In genomic region chr3:66486658-66487057, GRCm38 (mm10) we compare ENCODE assay signal across 33 mouse cellular contexts.
DNase-seq lines count a peak whose midpoint lies in the region; ATAC-seq lines count a peak whose summit lies in the region.
"Had no signal": no experiment of that assay in that cellular context is flagged by ENCODE, and none has a peak within 500 bp of the region (broad histone marks: within the 10 kb centered on the region; RNA-seq: fewer than 3 reads in every experiment).

No protein-coding gene starts in this region.

- H3K9ac ChIP-seq in liver, embryonic 13.5 days: 0 out of 2 replicates have a peak overlapping the region, but pooled peaks have one; percentile 20
- H3K9ac ChIP-seq: embryonic facial prominence, embryonic 15.5 days; hindbrain, embryonic 13.5 days; kidney, embryonic 15.5 days; limb, embryonic 12.5 days; midbrain, embryonic 15.5 days; neural tube, embryonic 15.5 days had no signal

- peak; percentile 48 for ATAC-seq in erythroblast, adult 5-6 weeks (replicated peaks; ENCODE audit: low FRiP score, poor library complexity, severe bottlenecking)
- ATAC-seq in liver, embryonic 13.5 days (ENCODE audit: low read depth): peak; percentile 74
- 0 out of 2 replicates have a peak, but pooled peaks have one; percentile 21 for ATAC-seq in megakaryocyte-erythroid progenitor cell, adult 5-6 weeks (replicated peaks; ENCODE audit: low FRiP score, low TSS enrichment, poor library complexity, severe bottlenecking)
- ATAC-seq: forebrain, embryonic 14.5 days; intestine, postnatal 0 days; lung, postnatal 0 days; midbrain, embryonic 15.5 days had no signal

- H3K4me2 ChIP-seq in liver, embryonic 13.5 days: no peak overlapping the region
- H3K4me2 ChIP-seq: embryonic facial prominence, embryonic 15.5 days; hindbrain, embryonic 13.5 days; kidney, embryonic 15.5 days; limb, embryonic 12.5 days; midbrain, embryonic 15.5 days; neural tube, embryonic 15.5 days had no signal

- H3K9me3 ChIP-seq in heart, embryonic 10.5 days: no peaks in the 10 kb centered on the region
- no peaks in the 10 kb centered on the region for H3K9me3 ChIP-seq in liver, embryonic 13.5 days (replicated peaks)
- H3K9me3 ChIP-seq: embryonic facial prominence, embryonic 10.5 days; embryonic facial prominence, embryonic 15.5 days; hindbrain, embryonic 13.5 days; kidney, embryonic 15.5 days; limb, embryonic 12.5 days; midbrain, embryonic 10.5 days; midbrain, embryonic 15.5 days; neural tube, embryonic 15.5 days had no signal

- 0 out of 2 replicates have a peak overlapping the region, but pooled peaks have one; percentile 32 for H3K27ac ChIP-seq in heart, embryonic 10.5 days
- H3K27ac ChIP-seq in liver, embryonic 13.5 days: peak overlapping the region; percentile 78
- H3K27ac ChIP-seq: embryonic facial prominence, embryonic 10.5 days; embryonic facial prominence, embryonic 15.5 days; hindbrain, embryonic 13.5 days; kidney, embryonic 15.5 days; layer of hippocampus, adult 2 months; left cerebral cortex, adult 2 months; limb, embryonic 12.5 days; midbrain, embryonic 10.5 days; midbrain, embryonic 15.5 days; neural tube, embryonic 15.5 days had no signal

- H3K27me3 ChIP-seq in heart, embryonic 10.5 days (ENCODE audit: insufficient read depth, poor library complexity, severe bottlenecking): no peaks in the 10 kb centered on the region
- no peaks in the 10 kb centered on the region for H3K27me3 ChIP-seq in liver, embryonic 13.5 days
- H3K27me3 ChIP-seq: embryonic facial prominence, embryonic 15.5 days; hindbrain, embryonic 13.5 days; kidney, embryonic 15.5 days; limb, embryonic 12.5 days; midbrain, embryonic 15.5 days; neural tube, embryonic 15.5 days had no signal

- no peak overlapping the region for H3K4me3 ChIP-seq in heart, embryonic 10.5 days
- H3K4me3 ChIP-seq in liver, embryonic 13.5 days (replicated peaks): no peak overlapping the region
- H3K4me3 ChIP-seq: embryonic facial prominence, embryonic 10.5 days; embryonic facial prominence, embryonic 15.5 days; hindbrain, embryonic 13.5 days; kidney, embryonic 15.5 days; layer of hippocampus, adult 2 months; left cerebral cortex, adult 2 months; limb, embryonic 12.5 days; midbrain, embryonic 10.5 days; midbrain, embryonic 15.5 days; neural tube, embryonic 15.5 days had no signal

- H3K4me1 ChIP-seq in heart, embryonic 10.5 days: no peaks in the 10 kb centered on the region
- H3K4me1 ChIP-seq in liver, embryonic 13.5 days (replicated peaks): peaks cover 43% of the 10 kb centered on the region
- H3K4me1 ChIP-seq: embryonic facial prominence, embryonic 15.5 days had no signal

- DNase-seq in heart, embryonic 10.5 days (ENCODE audit: low spot score): no peak
- no peak for DNase-seq in heart, adult 9 months (ENCODE audit: low spot score in 2 of 2)
- no peak for DNase-seq in liver, embryonic 13.5 days
- DNase-seq in kidney, adult 11 months: no peak
- no peak for DNase-seq in layer of hippocampus, adult 11-12 months (ENCODE audit: low spot score)
- no peak for DNase-seq in adrenal gland, adult 18-20 months (ENCODE audit: low spot score in 2 of 2)
- DNase-seq: adrenal gland, postnatal 25 days; cerebellum, adult 2 months; cerebellum, postnatal 14 days; gastrocnemius, postnatal 36 days; heart, adult 18-20 months; heart, postnatal 14 days; kidney, postnatal 25 days; lung, adult 18-20 months; lung, postnatal 4 days; retina, postnatal 1 day; right cerebral cortex, postnatal 14 days; thymus, postnatal 25 days had no signal

- H3K36me3 ChIP-seq in heart, embryonic 10.5 days: no peaks in the 10 kb centered on the region
- no peaks in the 10 kb centered on the region for H3K36me3 ChIP-seq in liver, embryonic 13.5 days
- H3K36me3 ChIP-seq: embryonic facial prominence, embryonic 10.5 days; embryonic facial prominence, embryonic 15.5 days; hindbrain, embryonic 13.5 days; kidney, embryonic 15.5 days; limb, embryonic 12.5 days; midbrain, embryonic 10.5 days; midbrain, embryonic 15.5 days; neural tube, embryonic 15.5 days had no signal

Comparison
In these comparisons a context has a peak if more than half of its experiments do, and no peak if none do; other contexts are left out.
1. ATAC-seq: peak in every context shown above with its lines; median percentile 74 in liver, embryonic 13.5 days; 48 in erythroblast, adult 5-6 weeks; 21 in megakaryocyte-erythroid progenitor cell, adult 5-6 weeks.